Comparison of ENCODE assay signal across 9 mouse cellular contexts in the genomic region with DNA sequence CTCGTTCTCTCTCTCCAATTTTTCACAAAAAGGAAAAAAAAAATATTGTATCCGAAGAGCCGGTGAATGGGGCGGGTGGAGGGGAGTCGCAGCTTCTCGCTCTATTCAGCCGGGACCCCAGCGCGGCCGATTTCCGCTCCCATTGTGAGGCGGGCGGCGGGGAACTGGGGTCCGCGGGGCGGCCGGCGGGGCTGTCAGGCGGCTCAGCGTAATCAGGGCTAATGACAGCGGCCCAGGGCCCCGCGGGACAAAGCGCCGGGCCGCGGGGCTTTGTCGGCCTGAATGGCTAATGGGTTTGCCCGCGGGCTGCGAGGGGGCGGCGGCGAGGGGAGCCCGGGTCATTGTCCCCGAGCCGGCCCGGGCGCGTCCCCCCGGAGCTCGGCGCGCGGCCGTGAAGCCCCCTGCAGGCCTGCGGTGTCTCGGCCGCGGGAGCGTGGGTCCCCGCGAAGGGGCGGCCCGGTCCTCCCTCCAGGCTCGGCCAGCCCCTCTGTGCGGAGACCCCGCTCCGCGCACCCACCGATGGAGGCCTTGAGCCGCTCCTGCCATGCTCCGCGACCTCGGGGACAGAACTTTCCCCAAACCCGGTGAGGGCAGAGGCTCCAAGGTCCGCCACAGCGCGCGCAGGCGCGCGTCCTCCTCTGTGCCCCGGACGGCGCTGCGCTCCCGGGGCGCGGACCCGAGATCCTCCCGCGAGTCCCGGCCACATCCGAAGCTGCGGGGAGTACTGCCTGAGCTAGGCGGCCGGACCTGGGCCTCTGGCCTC. TPM values are rescaled to one million over a fixed set of nuclear protein-coding genes. Genes with fewer than 3 reads are reported as not detected.
A peak's percentile ranks its signal among the peaks of the same experiment; 100 is the strongest.
DNase-seq lines count a peak whose midpoint lies in the region; ATAC-seq lines count a peak whose summit lies in the region.
"Had no signal": no experiment of that assay in that cellular context is flagged by ENCODE, and none has a peak within 500 bp of the region (broad histone marks: within the 10 kb centered on the region; RNA-seq: fewer than 3 reads in every experiment).

No protein-coding gene starts in this region.

- peaks cover 12% of the 10 kb centered on the region for H3K4me1 ChIP-seq in heart, embryonic 15.5 days (replicated peaks)
- H3K4me1 ChIP-seq in midbrain, embryonic 12.5 days = peaks cover 15% of the 10 kb centered on the region

- peaks cover 94% of the 10 kb centered on the region for H3K27me3 ChIP-seq in heart, embryonic 15.5 days
- H3K27me3 ChIP-seq in midbrain, embryonic 12.5 days = peaks cover 87% of the 10 kb centered on the region

- no peak for DNase-seq in heart, postnatal 36 days
- DNase-seq in ZHBTc4 (ENCODE audit: low read depth, low spot score) = peak; percentile 70
- DNase-seq in heart, postnatal 10 days = peak; percentile 8 to 9
- DNase-seq in spleen, postnatal 10 days (ENCODE audit: low spot score in 2 of 2) = no peak
- DNase-seq in cerebellum, adult 11 months = no peak
- no peak for DNase-seq in left cerebral cortex, adult 8-10 months (ENCODE audit: low spot score in 2 of 2)

- peak overlapping the region; percentile 72 for H3K4me2 ChIP-seq in heart, embryonic 15.5 days
- H3K4me2 ChIP-seq in midbrain, embryonic 12.5 days (replicated peaks) = peak overlapping the region; percentile 55

- H3K9ac ChIP-seq in heart, embryonic 15.5 days = peak overlapping the region; percentile 38; the same call in 1 of the 2 replicates
- H3K9ac ChIP-seq in midbrain, embryonic 12.5 days (replicated peaks) = no peak overlapping the region; the same call in 1 of the 2 replicates

- under 1% methylated on average over 80 of the region's 89 CpGs for WGBS in heart, embryonic 15.5 days
- under 1% methylated on average over 61 of the region's 89 CpGs for WGBS in midbrain, embryonic 12.5 days

- H3K4me3 ChIP-seq in heart, embryonic 15.5 days = peak overlapping the region; percentile 48
- peak overlapping the region; percentile 41 for H3K4me3 ChIP-seq in midbrain, embryonic 12.5 days

- no peaks in the 10 kb centered on the region for H3K36me3 ChIP-seq in heart, embryonic 15.5 days
- no peaks in the 10 kb centered on the region for H3K36me3 ChIP-seq in midbrain, embryonic 12.5 days

- ATAC-seq in heart, embryonic 15.5 days (replicated peaks; ENCODE audit: insufficient number of reproducible peaks, insufficient read depth, low FRiP score, low read depth) = 0 out of 2 replicates have a peak, but pooled peaks have one; percentile 10
- ATAC-seq in midbrain, embryonic 12.5 days (ENCODE audit: low FRiP score, low read depth) = peak; percentile 90
- ATAC-seq: Patski had no signal

- H3K27ac ChIP-seq in heart, embryonic 15.5 days = no peak overlapping the region
- H3K27ac ChIP-seq in midbrain, embryonic 12.5 days (replicated peaks) = no peak overlapping the region

- intact Hi-C loops in heart, postnatal 36 days (cut with DNase I) = no loop called here
- intact Hi-C loops in heart, postnatal 10 days (cut with DNase I) = no loop called here

- H3K9me3 ChIP-seq in heart, embryonic 15.5 days (replicated peaks) = no peaks in the 10 kb centered on the region
- no peaks in the 10 kb centered on the region for H3K9me3 ChIP-seq in midbrain, embryonic 12.5 days

RNA-seq across cellular contexts. Expression of a gene that starts 4.9 kb away (rescaled TPM):
- 1.9 and 2.1 TPM in 2 replicates for polyA plus RNA-seq in heart, embryonic 15.5 days (2015; fragmentation: Nextera tagmentation; extraction: Ambion mirVana)
- under 1 TPM; 0.14 to 0.57 TPM for total RNA-seq in heart, postnatal 36 days (2021)
- total RNA-seq in heart, postnatal 10 days (2021) = under 1 TPM; 0.67 to 0.79 TPM
- 1.4 and 3.2 TPM in 2 replicates for polyA plus RNA-seq in midbrain, embryonic 12.5 days (2016; fragmentation: Nextera tagmentation; extraction: Ambion mirVana)
- 10 to 100 TPM in 2 of 4 experiments, 1 to 10 TPM in 2; 8.8 to 11.3 (median 9.8) TPM for total RNA-seq in left cerebral cortex, adult 8-10 months (2022)
- polyA plus RNA-seq: Patski had no signal

RNA-seq across cellular contexts. Expression of a gene that starts 5.8 kb away (rescaled TPM):
- polyA plus RNA-seq in heart, embryonic 15.5 days (2015; fragmentation: Nextera tagmentation; extraction: Ambion mirVana) = not detected in 2 replicates
- not detected for total RNA-seq in heart, postnatal 36 days (2021)
- not detected for total RNA-seq in heart, postnatal 10 days (2021)
- 0.13 TPM in 1 of 2 replicates, not detected in the other for polyA plus RNA-seq in midbrain, embryonic 12.5 days (2016; fragmentation: Nextera tagmentation; extraction: Ambion mirVana)
- not detected for total RNA-seq in left cerebral cortex, adult 8-10 months (2022)
- polyA plus RNA-seq: Patski had no signal

Comparison
In these comparisons a context has a peak if more than half of its experiments do, and no peak if none do; other contexts are left out.
1. DNase-seq: peak in ZHBTc4 (single experiment) and heart, postnatal 10 days (2 of 2); none in heart, postnatal 36 days (0 of 2), spleen, postnatal 10 days (0 of 2), cerebellum, adult 11 months (single experiment) and left cerebral cortex, adult 8-10 months (0 of 2).
2. RNA of a gene that starts 4.9 kb away (total RNA-seq): 8.8 to 11.3 TPM in left cerebral cortex, adult 8-10 months; 0.67 to 0.79 TPM in heart, postnatal 10 days and 0.14 to 0.57 TPM in heart, postnatal 36 days; every median in the first group is over 4 times any median in the second.